Mouse (Mus musculus) intestine, embryonic 15.5 days (tissue): ENCODE data around the gene Chrm5. TPM values are rescaled to one million over a fixed set of nuclear protein-coding genes. Genes with fewer than 3 reads are reported as not detected.

Source experiments
- ATAC-seq: fragments of 200-750 bp; cut with Nextera tagmentation; 2 replicates; pipeline ENCODE4 v1.8.0; 2017; ENCODE audit warnings: moderate TSS enrichment, moderate library complexity
- H3K27ac ChIP-seq: fragments of 300-500 bp; sonication (generic); 2 replicates; pipeline ENCODE4 v1.5.1; 2015; ENCODE audit warnings: mild to moderate bottlenecking, inconsistent platforms
- H3K27me3 ChIP-seq: fragments of 300-500 bp; sonication (generic); replicated peaks from 2 replicates; pipeline ENCODE4 v1.6.1; 2015; ENCODE audit warnings: inconsistent platforms
- H3K36me3 ChIP-seq: fragments of 300-500 bp; sonication (generic); 2 replicates; pipeline ENCODE4 v1.6.1; 2015; ENCODE audit warnings: inconsistent platforms
- H3K4me1 ChIP-seq: fragments of 300-500 bp; sonication (generic); replicated peaks from 2 replicates; pipeline ENCODE4 v1.6.1; 2015; ENCODE audit warnings: inconsistent platforms
- H3K4me2 ChIP-seq: fragments of 300-500 bp; sonication (generic); replicated peaks from 2 replicates; pipeline ENCODE4 v1.6.1; 2015; ENCODE audit warnings: mild to moderate bottlenecking, inconsistent platforms
- H3K4me3 ChIP-seq: fragments of 300-500 bp; sonication (generic); replicated peaks from 2 replicates; pipeline ENCODE4 v1.5.1; 2015; ENCODE audit warnings: inconsistent platforms
- H3K9ac ChIP-seq: fragments of 300-500 bp; sonication (generic); 2 replicates; pipeline ENCODE4 v1.6.1; 2015; ENCODE audit warnings: inconsistent platforms
- H3K9me3 ChIP-seq: fragments of 300-500 bp; sonication (generic); 2 replicates; pipeline ENCODE4 v1.6.1; 2016; ENCODE audit warnings: inconsistent platforms
- whole genome bisulfite sequencing: fragments of 180-500 bp; shearing (Covaris S2); methylation state at CpG from one replicate; pipeline ENCODE4 v1.1.7; 2015; 5-methylcytosine and 5-hydroxymethylcytosine counted together
- polyA plus RNA-seq: library from polyadenylated mRNA; unstranded; fragments of >200 nt; fragmentation: Nextera tagmentation; extraction: Ambion mirVana; gene quantifications from 2 replicates; pipeline ENCODE4 v1.2.1, GENCODE M21; 2015

Gene Chrm5
- 0.09 TPM in 1 of 2 replicates, not detected in the other for polyA plus RNA-seq

DNA sequence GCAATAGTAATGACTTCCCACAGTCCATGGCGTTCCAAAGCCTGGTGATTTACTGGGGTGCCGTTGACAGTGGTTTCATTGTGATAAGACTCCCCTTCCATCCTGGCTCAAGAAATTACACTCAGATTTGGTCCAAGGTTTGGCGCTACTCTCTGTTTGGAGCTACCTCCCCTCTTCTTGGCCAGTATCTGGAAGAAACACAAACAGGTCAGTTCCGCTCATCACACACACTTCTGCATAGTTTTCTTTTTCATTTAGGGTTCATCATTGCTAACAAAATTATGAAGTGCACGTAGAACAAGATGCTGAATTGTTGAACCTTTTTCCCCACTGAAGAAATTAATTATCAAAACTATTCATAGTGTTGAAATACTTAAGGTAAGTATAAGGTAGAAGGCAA is at the start of gene Chrm5:
TSS of gene Chrm5 (minus strand) at position 101 of the 400 bp plus-strand sequence.
- no peak within 1 kb of the TSS for H3K9ac ChIP-seq
- 87% methylated on average over 5 of the region's 5 CpGs for WGBS
- H3K27ac ChIP-seq: no peak within 1 kb of the TSS
- no peak within 1 kb of the TSS for H3K4me2 ChIP-seq
- H3K36me3 ChIP-seq: no peaks in the 10 kb centered on the region
- no peak for ATAC-seq
- H3K27me3 ChIP-seq: no peaks in the 10 kb centered on the region
- no peak within 1 kb of the TSS for H3K4me3 ChIP-seq
- H3K4me1 ChIP-seq: 0 out of 2 replicates have a peak, but pooled peaks cover 2% of the 10 kb centered on the region
- H3K9me3 ChIP-seq: no peaks in the 10 kb centered on the region

GRCm38 (mm10) chr2:112526933-112527332 is 46.4 kb upstream of the Chrm5 start:
- no peak overlapping the region for H3K27ac ChIP-seq
- ATAC-seq: no peak
- no peaks in the 10 kb centered on the region for H3K27me3 ChIP-seq
- no peak overlapping the region for H3K9ac ChIP-seq
- no peaks in the 10 kb centered on the region for H3K9me3 ChIP-seq
- H3K4me3 ChIP-seq: no peak overlapping the region
- no peaks in the 10 kb centered on the region for H3K4me1 ChIP-seq
- WGBS: 95% methylated on average over 3 of the region's 3 CpGs
- H3K36me3 ChIP-seq: no peaks in the 10 kb centered on the region
- no peak overlapping the region for H3K4me2 ChIP-seq

DNA sequence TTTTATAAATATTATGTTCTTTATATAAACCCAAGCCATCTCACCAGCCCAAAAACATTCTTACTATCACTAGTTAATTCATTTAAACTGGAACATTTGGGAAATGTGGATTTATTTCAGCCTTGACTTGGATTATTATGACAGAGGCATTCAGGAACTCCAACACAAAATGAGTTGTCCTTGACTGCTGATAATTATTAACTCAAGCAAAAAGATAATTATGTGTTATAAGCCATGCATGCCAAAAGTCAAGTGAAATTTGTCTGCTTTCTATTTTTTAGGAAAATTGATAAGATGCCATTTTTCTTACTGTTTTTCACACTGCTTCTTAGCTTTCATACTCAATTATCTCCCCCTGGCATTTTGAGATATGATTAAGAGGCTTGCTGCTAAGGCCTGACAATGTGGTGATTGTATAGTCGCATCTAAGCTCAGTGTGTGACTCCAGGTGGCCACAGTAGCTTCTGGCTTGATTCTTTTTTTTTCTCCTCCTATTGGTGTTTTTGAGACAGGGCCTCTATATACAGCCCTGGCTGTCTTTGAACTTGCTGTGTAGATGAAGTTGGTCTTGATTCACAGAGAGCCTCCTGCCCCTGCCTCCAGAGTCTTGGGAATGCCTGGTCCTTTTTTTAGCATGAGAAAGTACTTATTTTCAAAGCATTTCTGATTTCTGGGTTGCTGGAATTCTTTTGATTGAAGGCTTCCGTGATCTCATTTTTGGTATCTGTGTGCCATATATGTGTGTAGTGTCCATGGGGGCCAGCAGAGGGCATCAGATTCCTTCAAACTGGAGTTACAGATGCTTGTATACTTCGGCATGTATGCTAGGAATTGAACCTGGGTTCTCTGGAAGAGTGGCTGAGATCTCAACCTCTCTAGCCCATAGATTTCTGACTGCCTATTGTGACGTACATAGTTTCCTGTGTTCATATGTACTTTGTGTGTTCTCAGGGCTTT is 40.2 kb upstream of the Chrm5 start:
- Histone ChIP-seq H3K4me2 (no peak overlapping the region), H3K9me3 (no peaks in the 10 kb centered on the region), H3K36me3 (no peaks in the 10 kb centered on the region), H3K9ac (no peak overlapping the region), H3K4me3 (no peak overlapping the region), H3K4me1 (no peaks in the 10 kb centered on the region), H3K27ac (no peak overlapping the region), H3K27me3 (no peaks in the 10 kb centered on the region)
- 84% methylated on average over 4 of the region's 4 CpGs for WGBS
- no peak for ATAC-seq

DNA sequence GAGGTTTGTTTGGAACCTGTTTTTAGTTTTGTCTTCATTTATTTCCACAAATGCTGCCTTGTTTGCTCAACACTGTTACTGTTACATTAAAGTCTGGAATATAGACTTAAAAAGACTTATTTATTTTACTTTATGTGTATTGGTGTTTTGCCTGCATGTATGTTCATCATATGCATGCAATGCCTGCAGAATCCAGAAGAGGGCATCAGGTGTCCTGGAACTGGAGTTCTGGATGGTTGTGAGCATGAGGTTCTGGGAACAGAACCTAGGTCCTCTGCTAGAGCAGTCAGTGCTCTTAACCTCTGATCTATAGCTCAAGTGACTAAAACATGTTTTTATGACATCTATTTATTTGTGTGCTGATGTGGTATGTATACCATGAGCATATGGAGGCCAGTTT is 38.0 kb upstream of the Chrm5 start:
- Histone ChIP-seq H3K27me3 (no peaks in the 10 kb centered on the region), H3K27ac (no peak overlapping the region), H3K4me1 (no peaks in the 10 kb centered on the region), H3K4me3 (no peak overlapping the region), H3K4me2 (no peak overlapping the region), H3K9me3 (no peaks in the 10 kb centered on the region), H3K36me3 (no peaks in the 10 kb centered on the region), H3K9ac (no peak overlapping the region)
- ATAC-seq: no peak

DNA sequence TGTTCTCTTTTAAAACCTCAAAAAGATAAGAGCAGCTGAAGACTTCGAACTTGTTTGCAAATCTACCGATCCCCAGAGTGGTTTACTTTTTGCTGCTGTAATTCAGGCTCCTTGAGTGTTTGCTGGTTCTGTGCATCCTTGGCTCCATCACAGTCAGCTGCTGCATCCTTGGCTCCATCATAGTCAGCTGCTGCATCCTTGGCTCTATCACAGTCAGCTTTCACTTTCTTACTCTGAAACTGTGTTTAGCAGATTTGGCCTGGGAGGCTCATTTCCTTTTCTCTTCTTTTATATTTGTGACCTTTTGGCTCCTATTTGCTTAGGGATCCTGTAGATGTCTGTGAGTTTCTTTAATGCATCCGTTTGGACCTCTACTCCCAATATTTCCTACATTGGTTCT is 36.6 kb upstream of the Chrm5 start:
- Histone ChIP-seq H3K4me1 (no peaks in the 10 kb centered on the region), H3K9me3 (no peaks in the 10 kb centered on the region), H3K4me3 (no peak overlapping the region), H3K27ac (no peak overlapping the region), H3K36me3 (no peaks in the 10 kb centered on the region), H3K27me3 (no peaks in the 10 kb centered on the region), H3K4me2 (no peak overlapping the region), H3K9ac (no peak overlapping the region)
- ATAC-seq: no peak
- WGBS: 70% methylated on average over 3 of the region's 3 CpGs

GRCm38 (mm10) chr2:112516728-112517127 is 36.2 kb upstream of the Chrm5 start:
- Histone ChIP-seq H3K27me3 (no peaks in the 10 kb centered on the region), H3K27ac (no peak overlapping the region), H3K4me1 (no peaks in the 10 kb centered on the region), H3K9me3 (no peaks in the 10 kb centered on the region), H3K4me2 (no peak overlapping the region), H3K36me3 (no peaks in the 10 kb centered on the region), H3K4me3 (no peak overlapping the region), H3K9ac (no peak overlapping the region)
- ATAC-seq: no peak
- WGBS: 57% methylated on average over 3 of the region's 3 CpGs

DNA sequence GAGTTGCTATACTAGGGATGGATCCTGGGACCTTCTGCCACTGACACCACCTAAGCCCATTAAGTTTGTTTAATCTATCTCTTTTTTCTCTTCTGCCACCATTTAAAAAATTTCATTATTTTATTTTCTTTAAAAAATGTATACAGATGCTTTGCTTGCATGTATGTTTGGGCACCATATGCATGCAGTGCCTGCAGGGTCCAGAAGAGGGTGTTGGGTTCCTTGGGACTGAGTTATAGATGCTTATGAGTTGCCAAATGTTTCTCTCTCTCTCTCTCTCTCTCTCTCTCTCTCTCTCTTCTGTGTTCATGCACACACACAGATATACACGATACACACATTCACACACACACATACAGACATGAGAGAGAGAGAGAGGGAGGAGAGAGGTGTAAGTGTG is 32.5 kb upstream of the Chrm5 start:
- Histone ChIP-seq H3K9me3 (no peaks in the 10 kb centered on the region), H3K4me1 (no peaks in the 10 kb centered on the region), H3K4me3 (no peak overlapping the region), H3K27me3 (no peaks in the 10 kb centered on the region), H3K27ac (no peak overlapping the region), H3K36me3 (no peaks in the 10 kb centered on the region), H3K4me2 (no peak overlapping the region), H3K9ac (no peak overlapping the region)
- no peak for ATAC-seq
- 92% methylated on average over 1 of the region's 1 CpGs for WGBS

DNA sequence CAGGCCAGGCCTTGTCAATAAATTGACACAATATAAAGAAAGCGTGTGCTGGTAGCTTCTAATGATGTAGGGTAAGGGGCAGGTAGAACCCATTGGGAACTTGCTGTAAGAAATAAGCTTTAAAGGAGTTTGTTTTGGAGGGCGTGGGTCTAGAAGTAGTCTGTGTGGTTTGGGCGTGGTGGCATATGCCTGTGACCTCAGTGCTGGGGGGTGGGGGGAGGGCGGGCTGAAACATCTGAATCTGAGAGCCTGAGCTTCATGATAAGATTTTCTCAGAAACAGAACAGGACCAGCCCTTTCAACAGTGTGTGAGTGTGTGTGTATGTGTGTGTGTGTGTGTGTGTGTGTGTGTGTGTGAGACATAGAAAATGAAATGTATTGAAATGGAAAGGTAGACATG is 29.6 kb upstream of the Chrm5 start:
- Histone ChIP-seq H3K9ac (no peak overlapping the region), H3K27me3 (no peaks in the 10 kb centered on the region), H3K4me3 (no peak overlapping the region), H3K4me1 (no peaks in the 10 kb centered on the region), H3K4me2 (no peak overlapping the region), H3K36me3 (no peaks in the 10 kb centered on the region), H3K9me3 (no peaks in the 10 kb centered on the region), H3K27ac (no peak overlapping the region)
- WGBS: 68% methylated on average over 4 of the region's 4 CpGs
- peak; percentile 55; the same call in 1 of the 2 replicates for ATAC-seq

DNA sequence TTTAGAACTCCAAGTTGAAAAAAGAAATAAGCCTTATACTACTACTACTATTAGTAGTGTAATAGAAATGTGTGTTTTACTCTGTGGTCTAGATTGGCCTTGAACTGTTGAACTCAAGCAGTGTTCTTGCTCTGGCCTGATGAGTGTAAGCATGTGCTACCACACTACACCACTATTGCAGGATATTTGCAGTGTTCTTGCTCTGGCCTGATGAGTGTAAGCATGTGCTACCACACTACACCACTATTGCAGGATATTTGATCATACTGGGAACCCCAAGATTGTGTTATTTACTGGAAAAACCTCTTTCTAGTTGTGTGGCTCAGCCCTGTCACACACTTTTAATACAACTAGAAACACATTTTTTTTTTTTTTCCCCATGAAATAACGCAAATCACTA is 26.9 kb upstream of the Chrm5 start:
- WGBS: 90% methylated on average over 1 of the region's 1 CpGs
- Histone ChIP-seq H3K27me3 (no peaks in the 10 kb centered on the region), H3K4me2 (no peak overlapping the region), H3K9ac (no peak overlapping the region), H3K4me3 (no peak overlapping the region), H3K4me1 (no peaks in the 10 kb centered on the region), H3K9me3 (no peaks in the 10 kb centered on the region), H3K36me3 (no peaks in the 10 kb centered on the region), H3K27ac (no peak overlapping the region)
- no peak for ATAC-seq

DNA sequence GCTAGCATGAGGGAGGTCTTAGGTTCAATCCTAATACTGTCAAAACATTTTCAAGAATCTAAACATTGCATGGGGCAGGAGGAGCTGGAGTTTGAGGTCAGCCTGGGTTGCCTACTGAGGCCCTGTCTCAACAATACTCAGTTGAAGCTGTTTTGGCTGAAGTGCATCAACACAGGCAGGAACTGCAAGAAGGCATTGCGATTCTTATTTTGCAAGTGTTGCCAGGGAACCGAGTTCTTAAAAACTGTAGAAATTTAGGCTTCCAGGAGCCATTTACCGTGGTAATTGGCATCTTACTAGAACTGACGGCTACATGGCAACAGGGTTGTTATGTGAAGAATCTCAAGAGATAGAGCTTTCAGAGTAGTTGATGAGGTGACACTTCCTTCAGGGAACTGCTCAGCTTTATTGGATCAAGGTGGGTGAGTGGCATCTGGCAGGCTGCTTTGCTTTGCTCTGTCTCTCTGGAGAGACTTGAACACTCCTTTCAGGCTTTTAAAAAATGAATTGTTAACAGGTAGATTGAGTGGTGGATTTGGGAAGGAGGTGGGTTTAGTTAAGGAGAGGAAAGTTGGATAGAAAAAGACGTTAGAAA is 26.4 kb upstream of the Chrm5 start:
- Histone ChIP-seq H3K36me3 (no peaks in the 10 kb centered on the region), H3K4me1 (no peaks in the 10 kb centered on the region), H3K9ac (no peak overlapping the region)

GRCm38 (mm10) chr2:112503978-112504377 is 23.4 kb upstream of the Chrm5 start:
- Histone ChIP-seq H3K9ac (no peak overlapping the region), H3K27ac (no peak overlapping the region), H3K4me3 (no peak overlapping the region), H3K36me3 (no peaks in the 10 kb centered on the region), H3K4me2 (no peak overlapping the region), H3K9me3 (no peaks in the 10 kb centered on the region), H3K4me1 (no peaks in the 10 kb centered on the region), H3K27me3 (no peaks in the 10 kb centered on the region)
- 76% methylated on average over 6 of the region's 6 CpGs for WGBS
- no peak for ATAC-seq

More for the DNA sequence above, 26.4 kb upstream of the Chrm5 start:
- H3K27me3 ChIP-seq: no peaks in the 10 kb centered on the region
- no peak overlapping the region for H3K4me3 ChIP-seq
- no peaks in the 10 kb centered on the region for H3K9me3 ChIP-seq
- WGBS: 81% methylated on average over 5 of the region's 5 CpGs
- H3K4me2 ChIP-seq: no peak overlapping the region
- no peak overlapping the region for H3K27ac ChIP-seq
- no peak for ATAC-seq

DNA sequence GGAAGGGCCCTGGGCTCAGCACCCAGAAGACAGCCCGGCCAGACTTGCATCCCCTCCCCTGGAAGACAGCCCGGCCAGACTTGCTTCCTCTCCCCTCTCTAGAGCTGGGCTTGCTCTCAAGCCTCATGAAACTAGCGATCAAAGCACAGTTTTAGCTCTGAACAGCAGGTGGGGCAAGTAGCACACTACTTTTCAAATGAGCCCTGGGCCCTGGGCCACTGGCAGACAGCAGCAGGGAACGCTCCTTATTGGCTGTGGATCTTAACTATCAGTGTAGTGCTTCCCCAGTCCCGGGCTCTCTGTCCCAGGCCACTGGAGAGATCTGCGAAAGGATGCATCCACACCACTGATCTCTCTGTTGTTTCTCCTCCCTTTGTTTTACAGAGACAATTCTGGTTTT is 20.6 kb upstream of the Chrm5 start:
- Histone ChIP-seq H3K27me3 (no peaks in the 10 kb centered on the region), H3K4me2 (no peak overlapping the region), H3K4me1 (no peaks in the 10 kb centered on the region), H3K4me3 (no peak overlapping the region), H3K9ac (no peak overlapping the region), H3K36me3 (no peaks in the 10 kb centered on the region), H3K9me3 (no peaks in the 10 kb centered on the region), H3K27ac (no peak overlapping the region)
- ATAC-seq: peak; percentile 89
- WGBS: 4% methylated on average over 6 of the region's 6 CpGs

GRCm38 (mm10) chr2:112497851-112498250 is 17.3 kb upstream of the Chrm5 start:
- ATAC-seq: no peak

More at GRCm38 (mm10) chr2:112497851-112498250, 17.3 kb upstream of the Chrm5 start:
- Histone ChIP-seq H3K36me3 (no peaks in the 10 kb centered on the region), H3K27ac (no peak overlapping the region), H3K27me3 (no peaks in the 10 kb centered on the region), H3K4me1 (no peaks in the 10 kb centered on the region), H3K4me3 (no peak overlapping the region), H3K4me2 (no peak overlapping the region), H3K9me3 (no peaks in the 10 kb centered on the region), H3K9ac (no peak overlapping the region)
- 67% methylated on average over 7 of the region's 7 CpGs for WGBS
